Mouse (Mus musculus): ENCODE results near the gene Aunip. TPM values are rescaled to one million over a fixed set of nuclear protein-coding genes. Genes with fewer than 3 reads are reported as not detected.

Aunip gene
- polyA plus RNA-seq, 1 experiment from 2014 or later, result 2.9 TPM

GRCm38 (mm10) chr4:134534932-134535786 is 24.4 kb downstream of the Aunip start, which contains the start of gene Mtfr1l:
TSS of gene Mtfr1l (minus strand) at chr4:134535387.
- Histone ChIP-seq H3K4me1 (ENCODE audit: control insufficient read depth, insufficient read depth, low read depth, low read length) (peaks cover 19% of the 10 kb centered on the region), H3K27ac (ENCODE audit: low read depth, low read length) (peak within 1 kb of the TSS; percentile 86), H3K4me2 (ENCODE audit: low read length) (peak within 1 kb of the TSS; percentile 84), H3K9ac (ENCODE audit: low read depth, low read length) (peak within 1 kb of the TSS; percentile 84), H3K27me3 (replicated peaks; ENCODE audit: control insufficient read depth, insufficient read depth, low read length) (no peaks in the 10 kb centered on the region), H3K4me3 (ENCODE audit: low read length) (peak within 1 kb of the TSS; percentile 84), H3K36me3 (ENCODE audit: control insufficient read depth, insufficient read depth, low read length) (peaks cover 6% of the 10 kb centered on the region), H3K9me3 (ENCODE audit: control insufficient read depth, low read length) (no peaks in the 10 kb centered on the region)
- ATAC-seq, result peak; percentile 97
- WGBS, result under 1% methylated on average over 54 of the region's 71 CpGs

- ATAC-seq, result no peak
- peak overlapping the region; percentile 86 for H3K27ac ChIP-seq (ENCODE audit: low read depth, low read length)
- WGBS, result 7% methylated on average over 8 of the region's 8 CpGs
These were observed 25.0 kb downstream of the Aunip start for GRCm38 (mm10) chr4:134535787-134536151.

GRCm38 (mm10) chr4:134538997-134539580 is 28.3 kb downstream of the Aunip start:
- Histone ChIP-seq H3K9ac (ENCODE audit: low read depth, low read length) (no peak overlapping the region), H3K4me2 (ENCODE audit: low read length) (no peak overlapping the region), H3K9me3 (ENCODE audit: control insufficient read depth, low read length) (no peaks in the 10 kb centered on the region), H3K36me3 (ENCODE audit: control insufficient read depth, insufficient read depth, low read length) (peaks cover 25% of the 10 kb centered on the region), H3K27ac (ENCODE audit: low read depth, low read length) (peak overlapping the region; percentile 25; the same call in 1 of the 2 replicates), H3K4me1 (ENCODE audit: control insufficient read depth, insufficient read depth, low read depth, low read length) (peaks cover 11% of the 10 kb centered on the region), H3K4me3 (ENCODE audit: low read length) (no peak overlapping the region), H3K27me3 (replicated peaks; ENCODE audit: control insufficient read depth, insufficient read depth, low read length) (no peaks in the 10 kb centered on the region)
- WGBS, result 65% methylated on average over 10 of the region's 10 CpGs
- no peak for ATAC-seq

More at GRCm38 (mm10) chr4:134535787-134536151, 25.0 kb downstream of the Aunip start:
- no peaks in the 10 kb centered on the region for H3K27me3 ChIP-seq (replicated peaks; ENCODE audit: control insufficient read depth, insufficient read depth, low read length)
- H3K4me3 ChIP-seq (ENCODE audit: low read length), result peak overlapping the region; percentile 84
- peaks cover 12% of the 10 kb centered on the region for H3K36me3 ChIP-seq (ENCODE audit: control insufficient read depth, insufficient read depth, low read length)
- peak overlapping the region; percentile 84 for H3K9ac ChIP-seq (ENCODE audit: low read depth, low read length)
- H3K9me3 ChIP-seq (ENCODE audit: control insufficient read depth, low read length), result no peaks in the 10 kb centered on the region
- H3K4me1 ChIP-seq (ENCODE audit: control insufficient read depth, insufficient read depth, low read depth, low read length), result peaks cover 19% of the 10 kb centered on the region
- peak overlapping the region; percentile 84 for H3K4me2 ChIP-seq (ENCODE audit: low read length)

GRCm38 (mm10) chr4:134542726-134543125 is 31.9 kb downstream of the Aunip start:
- Histone ChIP-seq H3K36me3 (ENCODE audit: control insufficient read depth, insufficient read depth, low read length) (peaks cover 34% of the 10 kb centered on the region), H3K4me3 (ENCODE audit: low read length) (no peak overlapping the region), H3K4me1 (ENCODE audit: control insufficient read depth, insufficient read depth, low read depth, low read length) (peaks cover 4% of the 10 kb centered on the region), H3K9ac (ENCODE audit: low read depth, low read length) (no peak overlapping the region), H3K9me3 (ENCODE audit: control insufficient read depth, low read length) (no peaks in the 10 kb centered on the region), H3K27me3 (replicated peaks; ENCODE audit: control insufficient read depth, insufficient read depth, low read length) (no peaks in the 10 kb centered on the region), H3K27ac (ENCODE audit: low read depth, low read length) (no peak overlapping the region), H3K4me2 (ENCODE audit: low read length) (no peak overlapping the region)
- no peak for ATAC-seq
- 98% methylated on average over 9 of the region's 9 CpGs for WGBS

- Histone ChIP-seq H3K36me3 (ENCODE audit: control insufficient read depth, insufficient read depth, low read length) (peaks cover 34% of the 10 kb centered on the region), H3K27me3 (replicated peaks; ENCODE audit: control insufficient read depth, insufficient read depth, low read length) (no peaks in the 10 kb centered on the region), H3K9ac (ENCODE audit: low read depth, low read length) (no peak overlapping the region), H3K4me2 (ENCODE audit: low read length) (no peak overlapping the region), H3K9me3 (ENCODE audit: control insufficient read depth, low read length) (no peaks in the 10 kb centered on the region), H3K4me3 (ENCODE audit: low read length) (no peak overlapping the region), H3K27ac (ENCODE audit: low read depth, low read length) (no peak overlapping the region), H3K4me1 (ENCODE audit: control insufficient read depth, insufficient read depth, low read depth, low read length) (peaks cover 6% of the 10 kb centered on the region)
- WGBS, result 7% methylated on average over 5 of the region's 5 CpGs
- peak; percentile 64 for ATAC-seq
These were observed 32.5 kb downstream of the Aunip start for GRCm38 (mm10) chr4:134543261-134543660.

- Histone ChIP-seq H3K4me1 (ENCODE audit: control insufficient read depth, insufficient read depth, low read depth, low read length) (peaks cover 14% of the 10 kb centered on the region), H3K36me3 (ENCODE audit: control insufficient read depth, insufficient read depth, low read length) (peaks cover 24% of the 10 kb centered on the region), H3K9me3 (ENCODE audit: control insufficient read depth, low read length) (peaks cover 5% of the 10 kb centered on the region), H3K27ac (ENCODE audit: low read depth, low read length) (no peak overlapping the region), H3K4me3 (ENCODE audit: low read length) (no peak overlapping the region), H3K9ac (ENCODE audit: low read depth, low read length) (0 out of 2 replicates have a peak overlapping the region, but pooled peaks have one; percentile 8), H3K27me3 (replicated peaks; ENCODE audit: control insufficient read depth, insufficient read depth, low read length) (no peaks in the 10 kb centered on the region), H3K4me2 (ENCODE audit: low read length) (no peak overlapping the region)
- ATAC-seq, result no peak
- WGBS, result 68% methylated on average over 9 of the region's 9 CpGs
These were observed 36.3 kb downstream of the Aunip start for GRCm38 (mm10) chr4:134546814-134547705.

GRCm38 (mm10) chr4:134548169-134548938 is 37.6 kb downstream of the Aunip start:
- Histone ChIP-seq H3K9ac (ENCODE audit: low read depth, low read length) (no peak overlapping the region), H3K4me2 (ENCODE audit: low read length) (no peak overlapping the region), H3K4me1 (ENCODE audit: control insufficient read depth, insufficient read depth, low read depth, low read length) (peaks cover 18% of the 10 kb centered on the region), H3K9me3 (ENCODE audit: control insufficient read depth, low read length) (peaks cover 5% of the 10 kb centered on the region), H3K27ac (ENCODE audit: low read depth, low read length) (no peak overlapping the region), H3K27me3 (replicated peaks; ENCODE audit: control insufficient read depth, insufficient read depth, low read length) (no peaks in the 10 kb centered on the region), H3K4me3 (ENCODE audit: low read length) (no peak overlapping the region), H3K36me3 (ENCODE audit: control insufficient read depth, insufficient read depth, low read length) (peaks cover 17% of the 10 kb centered on the region)
- ATAC-seq, result no peak
- 69% methylated on average over 18 of the region's 18 CpGs for WGBS

- Histone ChIP-seq H3K36me3 (ENCODE audit: control insufficient read depth, insufficient read depth, low read length) (peaks cover 9% of the 10 kb centered on the region), H3K4me2 (ENCODE audit: low read length) (no peak overlapping the region), H3K4me3 (ENCODE audit: low read length) (no peak overlapping the region), H3K9ac (ENCODE audit: low read depth, low read length) (no peak overlapping the region), H3K9me3 (ENCODE audit: control insufficient read depth, low read length) (peaks cover 5% of the 10 kb centered on the region), H3K4me1 (ENCODE audit: control insufficient read depth, insufficient read depth, low read depth, low read length) (peaks cover 18% of the 10 kb centered on the region), H3K27ac (ENCODE audit: low read depth, low read length) (no peak overlapping the region), H3K27me3 (replicated peaks; ENCODE audit: control insufficient read depth, insufficient read depth, low read length) (no peaks in the 10 kb centered on the region)
- no peak for ATAC-seq
- over 99% methylated on average over 8 of the region's 8 CpGs for WGBS
These were observed 39.1 kb downstream of the Aunip start for GRCm38 (mm10) chr4:134549899-134550298.
